Mouse (Mus musculus): ENCODE measurements around the gene Slco3a1.
A peak's percentile ranks its signal among the peaks of the same experiment; 100 is the strongest.

Slco3a1 gene

DNA sequence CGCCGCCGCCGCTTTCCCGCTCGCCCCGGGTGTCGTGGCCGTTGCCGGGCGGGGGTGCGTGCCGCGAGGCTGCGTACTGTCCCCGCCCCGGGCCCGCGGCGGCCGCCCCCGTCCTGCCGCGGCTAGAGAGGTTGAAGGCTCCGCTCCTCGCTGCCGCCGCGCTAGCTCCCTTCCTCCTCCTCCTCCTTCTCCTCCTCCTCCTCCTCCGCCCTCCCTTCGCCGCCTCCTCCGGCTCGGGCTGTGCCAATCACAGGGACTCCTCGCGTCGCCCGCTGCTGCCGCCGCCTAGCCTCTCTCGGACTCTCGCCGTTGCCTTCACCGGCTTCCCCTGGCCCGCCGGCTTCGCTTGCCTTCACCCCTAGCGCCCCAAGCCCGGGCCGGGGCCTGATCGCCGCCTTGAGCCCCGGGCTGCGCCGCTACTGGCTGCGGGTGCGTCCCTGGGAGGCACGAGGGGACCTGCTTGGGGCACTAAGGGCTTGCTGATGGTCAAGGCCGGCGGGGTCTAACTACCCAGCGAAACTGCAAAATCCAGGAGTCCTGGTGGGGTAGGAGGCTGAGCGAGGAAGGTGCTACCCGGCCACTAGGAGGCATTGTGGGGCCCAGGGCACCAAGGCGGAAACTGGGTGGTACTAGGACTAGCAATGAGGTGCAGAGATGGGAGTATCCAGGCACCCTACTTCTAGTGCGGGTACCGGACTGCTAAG is at the start of gene Slco3a1:
Slco3a1 (minus strand) TSS at position 173 of the 704 bp plus-strand sequence.
- peak; percentile 78 for DNase-seq (ENCODE audit: low spot score)

DNA sequence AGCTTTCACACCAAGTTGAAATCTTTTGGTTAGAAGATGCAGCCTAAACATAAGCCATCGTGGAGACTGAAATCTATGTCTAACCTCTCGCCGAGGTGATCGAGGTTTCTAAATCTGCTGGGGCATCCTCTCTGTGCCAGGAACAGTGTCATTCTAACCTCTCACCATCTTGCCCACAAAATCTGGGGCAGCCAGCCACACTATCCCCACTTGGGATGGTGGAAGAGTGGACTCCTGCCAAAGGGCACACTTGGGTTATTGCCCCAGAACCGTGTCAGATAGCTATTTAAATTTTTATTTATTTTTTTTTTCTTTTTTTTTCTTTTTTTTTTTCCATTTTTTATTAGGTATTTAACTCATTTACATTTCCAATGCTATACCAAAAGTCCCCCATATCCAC is 46.4 kb upstream of the Slco3a1 start:
- no peak for DNase-seq (ENCODE audit: low spot score)

DNA sequence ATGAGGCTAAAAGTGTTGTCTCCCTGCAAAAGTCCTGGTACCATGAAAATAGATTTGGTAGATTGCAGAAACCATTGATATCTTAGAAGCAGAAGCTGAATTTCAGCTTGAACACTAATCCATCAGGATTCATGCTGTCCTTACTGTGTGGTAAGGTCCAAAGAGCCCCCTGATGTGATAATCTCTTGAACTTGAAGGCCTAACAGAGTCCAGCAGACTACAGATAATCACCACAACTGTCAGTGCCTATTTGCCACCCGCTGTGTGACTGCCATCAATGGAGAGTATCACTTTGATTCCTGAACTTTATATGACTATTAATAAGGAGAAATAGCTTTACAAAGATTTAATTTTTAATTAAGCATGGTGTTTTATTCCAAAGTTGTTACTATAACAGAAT is 24.8 kb upstream of the Slco3a1 start:
- no peak for DNase-seq (ENCODE audit: low spot score)

DNA sequence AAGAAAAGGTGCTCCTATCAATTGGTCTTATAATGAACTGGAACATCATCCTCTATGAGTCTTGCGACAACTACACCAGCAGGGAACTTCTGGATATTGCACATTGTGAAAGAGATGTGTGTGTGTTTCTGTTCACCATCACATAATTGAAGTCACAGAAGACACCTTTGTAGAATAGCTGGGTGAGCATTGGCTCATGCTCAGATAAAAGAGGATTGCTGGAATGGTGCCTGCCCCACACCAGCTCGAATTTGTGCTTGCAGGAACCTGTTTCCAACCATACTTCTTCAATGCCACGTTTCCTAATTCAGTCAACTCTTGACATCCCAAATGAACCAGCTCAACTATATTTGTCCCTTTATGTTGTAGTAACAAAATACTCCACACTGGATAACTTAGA is 21.1 kb upstream of the Slco3a1 start:
- DNase-seq (ENCODE audit: low spot score): no peak

DNA sequence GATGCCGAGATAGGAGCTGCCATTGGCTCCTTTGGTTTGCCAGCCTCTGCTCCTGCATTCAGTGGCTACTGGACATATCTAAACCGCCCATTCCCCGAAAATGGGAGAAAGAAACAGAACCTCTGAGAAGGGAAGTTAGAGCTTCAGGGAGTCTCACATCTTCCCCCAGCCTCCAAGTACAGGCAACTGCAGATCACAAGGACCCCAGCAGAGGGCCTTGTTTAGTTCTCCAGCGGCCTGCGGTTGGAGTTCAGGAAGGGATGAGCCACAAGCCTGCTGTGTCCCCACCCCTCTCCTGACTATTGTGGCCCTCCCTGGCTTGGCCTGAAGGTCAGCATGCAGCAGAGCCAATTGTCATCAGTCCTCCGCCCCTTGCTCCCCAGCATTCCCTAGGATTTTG is 836 bp upstream of the Slco3a1 start:
- peak; percentile 71 for DNase-seq (ENCODE audit: low spot score)

DNA sequence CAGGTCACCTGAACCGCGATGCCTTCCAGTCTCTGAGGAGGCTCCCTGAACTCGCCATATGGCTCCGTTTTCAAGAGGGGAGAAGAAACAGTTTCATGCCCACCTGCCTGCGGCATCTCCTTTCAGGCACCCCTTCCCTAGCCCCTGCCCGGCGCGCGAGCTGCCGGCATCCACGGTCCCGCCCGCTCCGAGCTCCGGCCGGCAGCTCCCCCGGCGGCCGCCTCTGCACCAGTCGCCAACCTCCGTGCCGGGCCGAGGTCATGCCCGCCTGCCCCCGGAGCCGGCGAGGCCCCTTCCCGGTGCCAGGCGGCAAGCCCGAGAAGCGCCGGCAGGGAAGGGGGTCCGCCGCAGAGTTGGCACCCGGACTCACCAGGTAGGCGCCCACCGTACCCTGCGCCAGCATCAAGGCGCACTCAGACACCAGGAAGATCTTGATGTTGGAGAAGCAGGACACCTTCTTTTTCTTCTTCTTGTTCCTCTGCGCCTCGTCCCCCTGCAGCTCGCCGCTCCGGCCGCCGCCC is 479 bp downstream of the Slco3a1 start:
- DNase-seq (ENCODE audit: low spot score): peak; percentile 50

DNA sequence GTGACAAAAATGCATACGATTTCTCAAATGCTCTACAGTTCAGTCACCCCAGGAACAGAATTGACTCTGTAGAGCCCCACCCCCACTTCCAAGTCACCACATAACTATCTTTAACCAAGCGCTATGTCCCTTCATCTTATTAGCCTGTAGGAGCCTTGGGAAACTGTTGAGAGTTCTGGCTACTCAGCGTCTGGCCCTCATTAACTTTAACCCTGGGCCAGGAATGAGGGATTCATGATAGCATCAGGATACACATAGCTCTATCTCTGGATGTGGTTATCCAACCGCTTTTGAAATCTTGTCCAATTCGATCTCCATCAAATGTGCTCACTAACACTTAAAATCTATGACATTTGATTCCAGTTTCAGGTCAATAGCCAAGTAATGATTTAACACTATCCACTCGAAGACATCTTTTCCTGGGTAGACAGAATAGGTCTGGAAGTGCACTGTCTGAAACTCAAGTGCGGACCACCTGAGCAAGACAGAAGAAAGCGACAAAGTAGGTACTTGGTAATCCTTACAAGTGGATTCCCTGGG is 1.4 kb downstream of the Slco3a1 start:
- peak; percentile 24 for DNase-seq (ENCODE audit: low spot score)

DNA sequence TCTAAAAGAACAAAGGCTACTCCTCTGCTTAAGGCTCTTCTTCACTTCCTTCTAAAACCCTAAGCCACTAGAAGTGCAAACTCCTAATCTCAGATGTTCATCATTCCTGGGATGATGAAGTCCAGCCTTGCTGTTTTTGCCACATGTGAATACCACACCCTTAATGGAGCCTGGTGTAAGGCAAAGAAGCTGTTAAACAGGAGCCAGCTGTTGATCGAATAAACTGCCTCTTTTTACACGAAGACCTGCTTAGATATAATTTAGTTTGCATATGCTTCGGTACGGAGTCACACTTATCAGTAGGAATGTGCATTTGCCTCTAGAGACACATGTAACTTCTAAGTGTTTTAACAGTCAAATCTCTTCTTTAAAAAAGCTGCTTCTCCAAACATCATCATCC is 2.0 kb downstream of the Slco3a1 start:
- DNase-seq (ENCODE audit: low spot score): peak; percentile 34

DNA sequence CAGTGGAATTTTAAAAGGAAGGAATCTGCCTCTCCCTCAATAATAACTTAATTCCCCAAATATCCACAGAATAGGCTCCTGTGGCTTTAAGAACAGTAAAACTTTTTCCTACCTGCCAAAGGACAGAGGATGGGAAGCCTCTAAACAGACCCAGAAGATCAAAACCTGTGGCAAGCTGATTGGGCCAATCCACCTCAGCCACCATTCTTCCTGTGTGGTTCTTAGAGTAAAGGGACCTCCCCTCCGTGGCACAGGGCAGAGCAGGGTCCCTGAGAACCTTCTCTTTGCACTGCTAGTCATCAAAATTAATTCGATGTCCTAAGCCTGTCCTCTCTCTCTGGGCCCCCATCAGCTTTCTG is 2.6 kb downstream of the Slco3a1 start:
- DNase-seq (ENCODE audit: low spot score): no peak

DNA sequence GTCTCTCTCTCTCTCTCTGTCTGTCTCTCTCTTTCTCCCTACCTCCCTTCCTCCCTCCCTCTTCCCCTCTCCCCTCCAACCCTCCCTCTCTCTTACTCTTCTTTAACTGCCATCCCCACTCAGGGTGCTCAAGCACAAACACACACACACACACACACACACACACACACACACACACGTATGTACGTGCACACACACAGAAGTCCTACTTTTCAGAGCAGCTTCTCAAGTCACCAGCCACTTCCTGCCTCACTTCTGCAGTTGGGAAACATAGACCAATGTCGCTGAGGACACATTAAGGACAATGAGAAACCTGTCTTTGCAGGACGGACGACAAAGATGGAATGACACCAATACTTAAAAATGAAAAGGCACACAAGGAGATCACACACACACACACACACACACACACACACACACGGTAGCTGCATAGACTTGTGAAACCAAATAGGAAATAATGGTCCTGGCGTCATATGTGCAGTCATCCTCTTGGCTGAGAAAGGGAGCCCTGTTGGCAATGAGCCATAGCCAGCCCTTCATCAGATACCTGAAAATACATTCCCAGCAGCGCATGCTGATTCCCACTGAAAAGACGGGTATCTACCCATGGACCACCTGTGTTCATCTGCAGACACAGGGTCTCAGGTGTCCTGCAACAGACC is 3.1 kb downstream of the Slco3a1 start:
- DNase-seq (ENCODE audit: low spot score): no peak

DNA sequence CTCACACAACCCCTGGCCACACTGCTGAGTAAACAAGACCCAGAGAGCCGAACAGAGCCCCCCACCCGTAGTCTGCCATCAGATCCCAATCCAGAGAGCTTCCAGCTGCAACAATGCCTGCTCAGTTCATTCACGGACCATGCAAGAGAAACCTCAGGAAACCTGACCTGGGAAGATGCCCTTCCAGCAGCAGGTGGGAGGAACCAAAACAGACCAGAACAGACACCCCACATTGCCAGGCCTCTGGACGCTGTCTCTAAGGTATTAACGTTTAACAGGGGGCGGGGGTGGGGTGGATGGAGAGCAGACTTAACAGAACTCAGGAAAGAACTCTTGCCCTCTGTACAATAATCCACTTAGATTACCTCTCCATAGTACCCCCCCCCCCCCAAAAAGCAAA is 4.9 kb downstream of the Slco3a1 start:
- peak; percentile 19 for DNase-seq (ENCODE audit: low spot score)

DNA sequence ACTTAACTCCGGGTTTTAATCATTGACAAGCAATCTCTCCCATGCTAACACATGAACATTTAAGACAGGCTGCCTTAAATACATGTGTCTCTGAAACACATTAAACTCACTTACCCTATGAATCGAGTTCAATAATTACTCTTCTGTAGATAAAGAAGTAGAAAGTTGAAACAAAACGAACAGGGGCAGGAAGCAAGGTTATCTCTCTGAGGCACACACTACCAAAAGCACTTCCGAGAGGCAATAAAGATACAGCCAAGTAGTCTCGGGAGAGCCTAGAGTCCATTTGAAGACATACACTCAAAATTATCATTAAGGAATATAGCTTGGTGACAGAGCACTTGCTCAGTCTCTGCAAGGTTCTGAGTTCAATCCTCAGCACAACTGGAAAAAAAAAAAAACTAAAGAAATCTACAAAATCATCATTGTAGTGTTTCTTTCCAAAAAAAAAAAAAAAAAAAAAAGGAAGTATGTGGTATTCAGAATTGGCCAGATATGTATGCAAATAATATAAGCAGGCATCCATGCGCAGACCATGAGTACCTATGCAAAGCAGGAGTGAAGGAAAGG is 5.5 kb downstream of the Slco3a1 start:
- DNase-seq (ENCODE audit: low spot score): no peak

DNA sequence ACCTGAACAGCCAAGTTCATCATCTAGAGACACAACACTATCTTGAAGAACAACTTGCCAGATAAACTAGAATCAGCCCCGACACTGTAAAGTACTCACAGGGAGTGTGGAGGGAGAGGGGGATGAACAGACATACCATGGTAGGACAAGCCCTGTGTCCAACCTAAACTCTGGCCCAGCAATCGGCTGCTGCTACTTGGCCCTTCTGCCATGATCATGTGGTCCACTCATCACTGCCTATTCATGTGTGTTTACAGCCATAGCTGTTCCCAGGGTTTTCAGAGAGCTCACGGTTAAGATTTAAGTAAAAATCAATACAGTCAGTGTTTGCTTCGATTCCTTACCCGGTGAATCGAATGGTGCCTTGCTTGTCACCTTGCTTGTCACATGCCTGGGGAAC is 7.9 kb downstream of the Slco3a1 start:
- DNase-seq (ENCODE audit: low spot score): no peak

DNA sequence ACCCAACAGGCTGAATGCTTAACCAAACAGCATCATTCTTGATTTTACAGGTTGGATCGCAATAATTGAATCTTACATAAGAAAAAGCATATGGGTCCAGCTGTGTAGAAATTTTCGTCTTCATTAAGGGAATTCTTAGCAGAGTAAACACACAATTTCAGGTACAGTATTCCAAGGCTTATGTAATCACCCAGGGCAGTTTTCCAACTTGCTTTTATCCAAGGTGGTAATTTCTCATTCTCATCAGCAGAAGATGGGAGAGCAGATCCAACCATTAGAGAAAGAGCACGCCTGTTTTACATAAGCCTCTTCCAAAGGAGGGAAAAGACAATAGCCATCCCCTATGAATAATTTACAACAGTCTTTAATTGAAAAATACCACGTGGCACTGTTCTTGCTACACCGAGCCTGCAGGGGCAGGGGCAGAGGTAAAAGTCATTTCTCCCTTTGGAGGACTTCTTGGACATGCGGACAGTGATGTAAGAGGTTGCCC is 9.0 kb downstream of the Slco3a1 start:
- no peak for DNase-seq (ENCODE audit: low spot score)

DNA sequence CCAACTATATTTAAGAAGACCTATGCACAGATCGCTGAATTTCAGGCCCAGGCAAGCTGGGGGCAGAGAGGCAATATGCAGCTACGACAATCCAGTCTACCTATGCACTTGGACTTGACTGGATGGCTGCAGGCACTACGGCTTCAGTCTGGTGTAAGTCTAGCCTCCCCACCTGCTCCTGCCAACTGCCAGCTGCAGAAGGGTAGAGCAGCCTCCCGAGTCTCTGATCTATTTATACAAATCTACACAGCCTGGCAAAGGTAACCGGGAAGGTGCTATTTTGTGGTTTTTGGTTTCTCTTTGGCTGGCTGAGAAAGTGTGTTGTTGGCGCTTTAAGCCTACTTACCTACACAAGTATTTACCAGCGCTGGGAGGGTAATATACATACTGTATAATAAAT is 10.3 kb downstream of the Slco3a1 start:
- no peak for DNase-seq (ENCODE audit: low spot score)

DNA sequence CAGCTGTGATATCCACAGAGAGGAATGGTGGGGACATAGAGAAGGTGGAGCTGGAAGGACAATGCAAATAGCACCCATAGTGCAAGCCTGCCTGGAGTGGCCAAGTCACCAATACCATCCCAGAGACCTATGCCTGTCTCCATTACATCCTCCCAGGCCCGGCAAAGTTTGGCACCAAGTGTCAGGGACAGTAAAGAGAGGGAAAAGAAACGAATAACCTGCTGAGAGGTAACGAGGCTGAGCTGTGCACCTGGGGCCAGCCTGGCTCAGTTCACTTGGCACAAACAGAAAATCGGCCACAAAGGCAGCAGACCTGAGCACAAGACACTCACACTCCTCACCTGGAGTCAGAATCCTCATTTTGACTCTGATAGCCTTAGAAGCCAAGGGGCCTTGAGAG is 12.6 kb downstream of the Slco3a1 start:
- no peak for DNase-seq (ENCODE audit: low spot score)

DNA sequence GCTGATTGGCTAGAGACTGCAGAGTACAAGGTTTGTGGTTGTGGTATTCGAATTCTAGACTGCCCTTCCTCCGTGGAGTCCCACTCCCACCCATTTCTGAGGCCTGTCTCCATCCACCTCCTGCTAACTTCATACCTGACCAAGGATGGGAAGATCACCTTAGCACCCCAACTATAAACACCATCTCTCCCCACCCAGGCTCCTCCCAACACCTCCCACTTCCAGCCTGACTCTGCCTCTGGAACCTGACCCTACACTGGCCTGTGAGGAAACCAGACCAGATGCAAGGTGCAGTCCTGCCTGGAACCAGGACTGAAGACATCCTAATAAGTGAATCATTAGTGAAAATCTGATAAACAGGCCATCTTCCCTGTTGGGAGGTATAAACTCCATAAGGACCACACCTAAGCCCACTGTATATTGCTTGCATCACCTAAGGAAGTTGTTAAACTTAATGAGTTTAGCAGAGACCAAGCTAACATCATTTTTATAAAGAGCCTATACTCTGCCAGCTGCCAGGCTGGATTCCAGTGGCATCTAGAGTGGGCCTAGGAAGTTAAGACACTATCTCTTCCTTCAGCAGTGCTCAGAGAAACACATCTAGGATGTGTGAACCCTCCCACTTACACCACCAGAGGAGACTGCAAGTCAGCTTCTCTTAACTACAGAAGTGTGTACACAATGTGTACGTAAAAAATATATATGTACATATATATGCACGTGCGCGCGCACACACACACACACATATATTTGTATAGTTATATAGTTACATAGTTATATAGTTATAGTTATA is 13.5 kb downstream of the Slco3a1 start:
- DNase-seq (ENCODE audit: low spot score): no peak

DNA sequence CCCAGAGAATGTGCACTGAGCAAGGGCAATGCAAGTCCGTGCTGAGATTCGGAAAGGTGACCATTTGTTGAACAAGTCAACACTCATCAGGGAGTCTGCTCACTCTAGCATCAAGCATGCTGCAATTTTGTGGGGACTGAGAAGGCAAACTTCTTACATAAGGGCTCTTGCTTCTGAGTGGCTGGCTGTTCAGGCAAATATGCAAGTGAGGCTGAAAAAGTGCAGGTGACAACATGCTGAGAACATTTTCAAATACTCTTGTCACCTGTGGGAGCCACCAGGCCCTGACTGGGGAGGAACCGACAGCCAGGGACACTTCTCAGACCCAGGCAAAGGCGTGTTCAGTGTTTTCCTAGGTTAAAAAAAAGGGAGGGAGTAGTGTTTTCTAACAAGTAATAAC is 18.4 kb downstream of the Slco3a1 start:
- DNase-seq (ENCODE audit: low spot score): no peak

DNA sequence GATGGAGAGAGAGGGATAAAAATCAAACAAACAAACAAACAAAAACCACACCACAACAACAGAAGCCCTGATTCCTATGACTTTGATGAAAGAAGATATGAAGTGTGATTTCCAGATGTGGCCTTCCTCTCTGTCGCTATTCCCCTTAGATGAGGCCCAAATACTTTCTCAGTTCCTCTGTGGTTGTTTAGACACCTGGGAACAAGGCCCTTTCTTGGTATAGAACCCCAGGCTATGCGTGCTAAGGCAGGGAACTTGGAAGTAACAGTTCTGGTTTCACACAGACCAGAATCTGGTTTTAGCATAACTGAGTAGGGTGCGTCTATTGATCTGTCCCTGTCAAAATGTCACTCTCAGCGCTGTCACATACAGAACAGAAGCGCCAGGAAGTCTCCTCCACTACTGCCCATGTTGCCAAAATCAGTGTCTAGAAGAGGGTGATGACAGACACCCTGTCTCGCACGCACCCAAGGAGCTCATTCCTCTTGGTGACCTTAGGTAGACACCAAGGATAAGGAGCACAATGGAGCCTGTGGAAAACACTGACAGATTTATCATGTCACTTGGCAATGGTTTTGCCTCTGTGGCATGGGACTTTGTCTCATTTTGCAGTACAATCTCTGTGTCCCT is 23.0 kb downstream of the Slco3a1 start:
- DNase-seq (ENCODE audit: low spot score): no peak

DNA sequence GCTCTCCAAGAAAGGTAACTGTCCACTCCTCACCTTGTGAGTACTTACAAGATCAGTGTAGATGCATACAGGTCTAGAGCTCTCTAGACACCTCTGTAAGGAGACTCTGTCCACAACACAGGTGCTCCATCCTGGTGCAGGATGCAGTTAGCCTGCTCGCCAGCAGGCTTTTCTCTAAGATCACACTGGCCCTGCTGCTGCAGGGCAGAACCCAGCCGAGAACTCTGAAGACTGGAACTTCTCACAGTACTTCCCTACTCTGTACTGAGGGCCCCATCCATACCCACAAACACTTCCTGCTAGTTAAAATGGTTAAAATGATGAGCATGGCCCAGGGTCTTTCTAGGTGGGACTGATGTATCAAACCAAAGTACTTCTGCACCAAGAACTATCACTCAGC is 24.7 kb downstream of the Slco3a1 start:
- no peak for DNase-seq (ENCODE audit: low spot score)

DNA sequence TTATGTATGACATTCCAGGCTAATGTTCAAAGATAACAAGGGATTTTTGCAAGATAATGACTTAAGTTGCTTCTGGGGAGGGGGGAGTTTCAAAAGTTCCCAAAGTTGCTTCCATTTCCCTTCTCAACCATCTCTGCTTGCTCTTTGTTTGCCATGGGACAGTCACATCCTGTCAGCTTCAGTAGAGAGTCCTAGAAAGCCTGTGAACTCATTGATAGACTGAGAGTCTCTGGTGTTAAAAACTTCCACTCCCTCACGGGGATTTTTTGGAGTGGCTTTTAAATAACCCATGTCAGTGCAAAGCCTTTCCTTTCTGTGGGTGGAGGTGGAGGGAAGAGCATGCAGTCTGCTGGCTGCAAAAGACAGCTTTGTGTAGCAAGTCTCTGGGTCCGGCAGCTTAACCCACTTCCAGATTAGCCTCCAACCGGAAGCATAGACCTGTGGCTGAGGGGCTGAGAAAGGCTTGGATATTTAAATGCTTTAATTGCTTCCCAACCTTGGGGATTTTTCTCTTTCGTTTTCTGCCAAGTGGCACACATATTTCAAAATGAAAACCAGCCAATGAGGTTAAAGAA is 25.3 kb downstream of the Slco3a1 start:
- DNase-seq (ENCODE audit: low spot score): no peak

Data from MN1 (cell line).